Mouse (Mus musculus): ENCODE results near the gene Tmco2.
A peak's percentile ranks its signal among the peaks of the same experiment; 100 is the strongest.
"Not testable (repeated sequence)": the region's sequence is repeated elsewhere in the genome, so short reads cannot be mapped to it uniquely, and the experiment has no call there.

The Tmco2 gene

DNA sequence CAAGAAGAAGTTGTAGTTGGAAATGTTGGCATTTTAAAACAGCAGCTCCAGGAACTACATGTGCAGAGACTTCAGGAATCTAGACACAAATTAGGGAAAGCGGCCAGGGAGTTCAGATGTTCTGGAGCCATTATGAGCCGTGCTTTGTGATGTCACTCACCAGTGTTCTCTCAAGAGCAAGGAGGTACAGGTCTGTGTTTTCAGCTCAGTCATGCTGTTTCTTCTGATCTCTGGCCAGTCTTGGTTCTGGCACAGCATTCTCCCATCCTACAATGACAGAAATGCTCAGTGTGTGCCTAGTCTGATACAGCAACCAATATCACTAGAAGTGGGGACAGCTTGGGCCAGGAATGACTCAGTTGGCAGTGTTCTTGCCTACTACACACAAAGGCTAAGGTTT lies at the start of gene Tmco2:
Gene Tmco2 (minus strand): TSS at position 101 of the 400 bp plus-strand sequence.
- DNase-seq (ENCODE audit: low read depth, low spot score) = no peak

DNA sequence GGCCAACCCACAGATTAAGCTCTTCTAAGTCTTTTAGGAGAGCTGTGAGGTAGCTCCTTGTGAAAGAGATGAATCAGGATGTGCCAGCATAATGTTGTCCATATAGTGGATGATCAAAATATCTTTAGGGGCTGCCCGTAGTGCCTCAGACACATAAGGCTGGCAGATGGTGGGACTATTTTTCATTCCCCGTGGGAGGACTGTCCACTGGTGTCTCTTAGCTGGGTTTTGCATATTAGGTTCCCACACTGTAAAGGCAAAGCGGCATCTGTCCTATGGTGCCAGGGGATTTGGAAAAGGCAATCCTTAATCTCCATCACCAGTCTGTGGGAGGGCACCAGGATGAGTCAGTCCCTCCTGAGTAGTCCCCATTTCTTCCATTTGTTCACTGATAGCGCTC lies 5.7 kb downstream of the Tmco2 start:
- no peak for DNase-seq (ENCODE audit: low read depth, low spot score)

GRCm38 (mm10) chr4:121097650-121098378 lies 11.2 kb downstream of the Tmco2 start, which contains the start of gene Zmpste24:
Gene Zmpste24, minus strand, starts transcription at chr4:121098241.
- peak; percentile 88 for DNase-seq (ENCODE audit: low read depth, low spot score)

DNA sequence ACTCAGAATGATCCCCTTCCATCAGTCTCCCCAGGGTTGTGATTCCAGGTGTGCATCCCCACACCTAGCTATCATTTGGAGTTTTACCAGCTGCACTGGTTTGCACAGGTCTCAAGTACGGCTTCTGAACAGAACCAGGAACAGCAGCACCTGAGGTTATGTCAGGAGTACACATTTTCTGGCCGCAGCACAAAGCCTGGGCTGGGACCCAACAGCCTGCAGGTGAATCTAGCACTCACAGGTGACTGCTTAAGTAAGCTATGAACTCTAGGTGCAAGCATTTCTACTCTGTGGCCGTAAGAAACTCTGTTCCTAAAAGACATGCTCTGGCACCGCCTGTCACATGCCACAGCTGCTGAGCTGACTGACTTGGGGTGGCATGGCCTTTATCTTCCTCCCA lies 18.8 kb downstream of the Tmco2 start:
- DNase-seq (ENCODE audit: low read depth, low spot score) = no peak

DNA sequence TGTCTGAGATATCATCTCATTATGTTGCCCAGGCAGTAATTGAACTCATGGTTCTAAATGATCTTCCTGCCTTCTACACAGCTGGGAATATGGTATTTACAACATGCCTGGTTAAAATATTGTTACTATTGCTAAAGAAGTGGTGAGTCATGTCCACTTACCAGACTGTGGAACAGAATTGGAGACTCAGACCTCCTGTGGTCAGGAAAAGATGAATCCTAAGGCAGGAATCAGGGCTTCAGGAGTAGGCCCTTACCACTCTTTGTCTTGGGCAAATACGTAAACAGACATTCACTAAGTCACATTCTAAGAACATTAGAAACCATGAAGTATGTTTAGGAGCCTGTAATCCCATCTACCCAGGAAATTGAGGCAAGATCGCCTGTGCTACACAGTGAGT lies 20.3 kb downstream of the Tmco2 start:
- no peak for DNase-seq (ENCODE audit: low read depth, low spot score)

DNA sequence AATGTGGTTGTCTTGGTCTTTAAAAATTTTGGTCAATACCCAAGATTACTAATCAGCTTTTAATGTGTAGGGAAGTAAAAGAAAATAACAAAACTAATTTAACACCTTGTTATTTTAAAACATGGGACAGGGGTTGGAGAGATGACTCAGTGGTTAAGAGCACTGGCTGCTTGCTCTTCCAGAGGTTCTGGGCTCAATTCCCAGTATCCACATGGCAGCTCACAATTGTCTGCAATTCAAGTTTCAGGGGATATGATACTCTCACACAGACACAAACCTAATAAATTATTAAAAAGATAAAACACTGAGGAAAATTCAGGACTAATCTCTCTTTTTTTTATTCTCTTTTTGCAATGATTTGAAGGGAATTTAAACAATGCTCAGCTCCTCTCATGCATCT lies 24.5 kb downstream of the Tmco2 start:
- no peak for DNase-seq (ENCODE audit: low read depth, low spot score)

DNA sequence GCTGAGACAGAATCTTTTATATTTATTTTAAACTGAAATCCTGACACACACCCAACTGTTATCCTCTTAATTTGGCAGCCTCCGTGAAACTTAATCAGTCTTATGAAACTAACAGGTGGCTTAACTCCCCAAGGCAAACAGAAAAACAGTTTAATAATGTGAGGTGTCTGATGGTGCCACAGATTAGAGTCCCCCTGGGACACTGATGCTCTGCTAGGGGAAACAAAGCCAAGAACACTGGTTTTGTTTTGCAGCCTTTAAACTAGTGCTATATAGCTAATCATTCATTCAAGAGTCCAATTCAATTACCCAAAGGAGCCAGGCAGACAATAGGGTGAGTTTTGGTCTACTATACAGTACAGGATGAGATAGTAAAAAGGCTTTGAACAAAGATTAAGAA lies 28.6 kb downstream of the Tmco2 start:
- no peak for DNase-seq (ENCODE audit: low read depth, low spot score)

DNA sequence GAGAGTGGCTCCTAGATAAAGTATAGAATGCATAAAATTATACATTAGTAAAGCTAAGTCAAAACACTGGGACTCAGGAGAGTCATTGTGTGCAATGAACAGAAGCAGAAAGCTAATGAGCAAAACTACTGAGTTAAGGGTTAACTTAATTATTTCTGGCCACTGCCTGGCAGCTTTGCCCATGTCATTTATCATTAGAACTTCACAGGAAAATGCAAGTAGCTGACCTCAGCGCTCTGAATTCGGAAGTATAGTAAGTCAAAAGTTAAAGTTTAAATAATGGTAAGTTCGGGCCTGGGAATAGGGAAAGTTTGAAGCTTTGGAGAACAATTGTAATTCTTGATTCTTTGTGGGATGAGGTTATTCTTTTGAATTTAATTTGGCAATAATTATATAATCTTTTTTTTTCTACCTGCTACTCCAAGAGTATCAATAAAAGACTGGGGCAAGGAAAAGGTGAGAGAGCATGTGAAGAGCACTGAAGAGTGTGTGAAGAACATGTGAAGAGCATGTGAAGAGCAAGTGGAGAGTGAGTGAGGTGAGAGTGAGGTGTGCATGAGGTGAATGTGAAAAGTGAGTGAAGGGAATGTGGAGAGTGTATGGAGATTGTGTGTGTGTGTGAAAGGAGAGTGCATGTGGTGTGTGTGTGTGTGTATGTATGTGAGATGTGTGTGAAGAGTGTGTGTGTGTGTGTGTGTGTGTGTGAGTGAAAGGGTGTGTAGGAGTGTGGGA lies 30.9 kb downstream of the Tmco2 start:
- no peak for DNase-seq (ENCODE audit: low read depth, low spot score)

DNA sequence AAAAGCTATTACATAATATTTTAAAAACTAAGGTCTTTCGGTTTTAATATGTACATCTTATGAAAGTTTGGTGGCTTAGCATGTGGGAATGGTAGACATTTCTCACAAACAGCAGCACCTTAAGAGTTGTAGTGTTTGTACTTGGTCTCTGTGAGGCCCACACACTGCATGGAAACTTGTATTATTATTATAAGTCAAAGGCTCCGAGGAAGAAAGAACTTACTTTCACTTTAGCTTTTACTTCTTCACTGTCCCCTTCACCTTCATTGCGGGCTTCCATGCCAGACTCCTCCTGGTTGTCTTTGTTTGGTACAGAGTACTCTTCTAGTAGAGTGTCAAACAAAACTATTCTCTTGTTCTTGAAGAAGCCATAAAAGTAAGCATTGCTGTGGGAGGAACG lies 34.8 kb downstream of the Tmco2 start:
- DNase-seq (ENCODE audit: low read depth, low spot score) = no peak

DNA sequence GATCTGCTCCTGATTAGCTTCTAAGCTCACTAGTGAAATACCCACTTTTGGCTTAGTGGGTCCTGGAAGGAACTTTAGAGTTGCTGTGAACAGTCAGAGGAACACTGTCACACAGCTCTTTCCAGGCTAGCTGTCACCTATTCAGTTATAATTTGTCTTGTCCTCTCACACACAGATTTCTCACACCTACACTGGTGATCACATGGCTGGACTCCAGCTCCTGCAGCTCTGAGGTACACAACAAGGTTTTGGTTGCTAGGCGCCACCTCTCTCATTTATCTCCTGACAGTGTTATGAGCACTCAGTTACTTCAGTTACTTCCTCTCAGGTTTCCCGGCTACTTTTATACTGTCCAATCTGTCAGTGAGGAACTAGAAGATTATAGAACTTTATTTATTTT lies 43.7 kb downstream of the Tmco2 start:
- DNase-seq (ENCODE audit: low read depth, low spot score) = no peak

GRCm38 (mm10) chr4:121059218-121059617 lies 49.8 kb downstream of the Tmco2 start:
- DNase-seq (ENCODE audit: low read depth, low spot score) = not testable (repeated sequence)

DNA sequence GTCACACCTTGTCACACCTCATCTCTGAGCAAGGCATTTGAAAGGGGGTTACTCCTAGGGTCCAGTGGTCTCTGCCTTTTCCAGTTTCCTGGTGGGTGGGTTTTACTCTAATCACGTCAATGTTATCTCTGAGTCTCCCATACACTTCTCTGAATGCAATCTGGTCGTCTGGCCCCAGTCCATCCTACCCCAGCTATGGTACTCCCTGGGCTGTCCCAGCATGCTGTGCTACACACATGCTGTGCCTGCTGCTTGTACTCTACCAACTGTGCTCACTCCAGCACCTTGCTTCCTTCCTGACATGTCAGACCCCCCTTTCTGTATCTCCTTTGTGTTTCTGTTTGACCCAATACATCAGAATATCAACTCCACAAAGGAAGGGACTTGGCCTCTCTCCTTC lies 52.0 kb downstream of the Tmco2 start:
- no peak for DNase-seq (ENCODE audit: low read depth, low spot score)

DNA sequence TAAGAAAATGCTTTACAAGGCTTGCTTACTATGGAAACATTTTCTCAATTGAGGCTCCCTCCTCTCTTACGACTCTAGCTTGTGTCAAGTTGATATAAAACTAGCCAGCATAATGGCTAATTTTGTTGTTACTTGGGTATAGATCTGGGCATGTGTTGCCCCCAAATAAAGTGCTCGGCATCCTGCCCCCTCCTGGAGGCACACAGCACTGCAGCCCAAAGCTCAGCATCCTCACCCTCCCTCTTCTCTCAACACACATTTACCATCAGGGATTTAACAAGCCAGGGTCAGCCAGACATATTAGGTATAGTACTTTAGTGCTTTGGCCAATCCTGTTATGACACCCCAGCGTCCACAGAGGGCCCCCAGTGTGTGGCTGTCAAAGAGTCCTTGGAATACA lies 52.7 kb downstream of the Tmco2 start:
- DNase-seq (ENCODE audit: low read depth, low spot score) = no peak
